Mouse (Mus musculus) ovary, postnatal 36 days (tissue): ENCODE results near the gene Usp25.

Experiments
- DNase-seq: peaks from one replicate; pipeline ENCODE4 v3.0.0; 2022; ENCODE audit warnings: low spot score, mixed read lengths

Usp25 gene

GRCm38 (mm10) chr16:77013427-77014320, at the start of gene Usp25:
Usp25 (plus strand) TSS chr16:77013706.
- peak; percentile 92 for DNase-seq

- no peak for DNase-seq
Measured at GRCm38 (mm10) chr16:76967593-76968275, 45.8 kb upstream of the Usp25 start.

GRCm38 (mm10) chr16:76971211-76971610, 42.3 kb upstream of the Usp25 start:
- no peak for DNase-seq

- DNase-seq, result no peak
Measured at GRCm38 (mm10) chr16:76976787-76977430, 36.6 kb upstream of the Usp25 start.

- DNase-seq, result no peak
Measured at GRCm38 (mm10) chr16:76983696-76984095, 29.8 kb upstream of the Usp25 start.

- no peak for DNase-seq
Measured at GRCm38 (mm10) chr16:76987711-76988110, 25.8 kb upstream of the Usp25 start.

GRCm38 (mm10) chr16:77003900-77004299, 9.6 kb upstream of the Usp25 start:
- DNase-seq, result no peak

- no peak for DNase-seq
Measured at GRCm38 (mm10) chr16:77009173-77009572, 4.3 kb upstream of the Usp25 start.

- no peak for DNase-seq
Measured at GRCm38 (mm10) chr16:77014321-77015211, 1.1 kb downstream of the Usp25 start.

- DNase-seq, result no peak
Measured at GRCm38 (mm10) chr16:77015380-77016346, 2.2 kb downstream of the Usp25 start.

- DNase-seq, result no peak
Measured at GRCm38 (mm10) chr16:77017931-77018330, 4.4 kb downstream of the Usp25 start.

- DNase-seq, result no peak
Measured at GRCm38 (mm10) chr16:77020190-77020589, 6.7 kb downstream of the Usp25 start.

- no peak for DNase-seq
Measured at GRCm38 (mm10) chr16:77023627-77024379, 10.3 kb downstream of the Usp25 start.

- DNase-seq, result no peak
Measured at GRCm38 (mm10) chr16:77026099-77026498, 12.6 kb downstream of the Usp25 start.

- DNase-seq, result no peak
Measured at GRCm38 (mm10) chr16:77026933-77027332, 13.4 kb downstream of the Usp25 start.

- DNase-seq, result no peak
Measured at GRCm38 (mm10) chr16:77027976-77028686, 14.6 kb downstream of the Usp25 start.

- DNase-seq, result peak; percentile 44
Measured at GRCm38 (mm10) chr16:77028687-77029417, 15.3 kb downstream of the Usp25 start.

- no peak for DNase-seq
Measured at GRCm38 (mm10) chr16:77030435-77030834, 16.9 kb downstream of the Usp25 start.
